Mouse (Mus musculus): ENCODE data around the gene Nfat5.

Nfat5 gene

GRCm38 (mm10) chr8:107397665-107398064, 104.4 kb downstream of the Nfat5 start:
- DNase-seq (ENCODE audit: low read depth): no peak

GRCm38 (mm10) chr8:107399495-107399894, 106.2 kb downstream of the Nfat5 start:
- no peak for DNase-seq (ENCODE audit: low read depth)

- no peak for DNase-seq (ENCODE audit: low read depth)
These were observed 108.6 kb downstream of the Nfat5 start for GRCm38 (mm10) chr8:107401866-107402265.

- DNase-seq (ENCODE audit: low read depth): peak; percentile 74
These were observed 109.9 kb downstream of the Nfat5 start, which contains the start of gene Nqo1 for GRCm38 (mm10) chr8:107403038-107403781. TSS of gene Nqo1 (minus strand) at chr8:107403206.

GRCm38 (mm10) chr8:107404057-107404456, 110.8 kb downstream of the Nfat5 start:
- DNase-seq (ENCODE audit: low read depth): no peak

- DNase-seq (ENCODE audit: low read depth): no peak
These were observed 112.7 kb downstream of the Nfat5 start for GRCm38 (mm10) chr8:107405935-107406334.

- DNase-seq (ENCODE audit: low read depth): peak; percentile 64
These were observed 118.1 kb downstream of the Nfat5 start for GRCm38 (mm10) chr8:107411391-107411790.

- no peak for DNase-seq (ENCODE audit: low read depth)
These were observed 119.3 kb downstream of the Nfat5 start for GRCm38 (mm10) chr8:107412552-107412951.

- DNase-seq (ENCODE audit: low read depth): no peak
These were observed 120.6 kb downstream of the Nfat5 start for GRCm38 (mm10) chr8:107413881-107414280.

GRCm38 (mm10) chr8:107417001-107417400, 123.7 kb downstream of the Nfat5 start:
- no peak for DNase-seq (ENCODE audit: low read depth)

- DNase-seq (ENCODE audit: low read depth): no peak
These were observed 130.9 kb downstream of the Nfat5 start for GRCm38 (mm10) chr8:107424176-107424575.

GRCm38 (mm10) chr8:107424597-107425229, 131.4 kb downstream of the Nfat5 start, which contains the start of gene Nob1:
TSS of gene Nob1 (minus strand) at chr8:107425051.
- peak; percentile 99 for DNase-seq (ENCODE audit: low read depth)

GRCm38 (mm10) chr8:107425230-107425597, 131.9 kb downstream of the Nfat5 start:
- no peak for DNase-seq (ENCODE audit: low read depth)

Measured in induced T-regulatory cell, adult 2 months (primary cell).